Mouse (Mus musculus) CD4-positive helper T cell, adult 2 months (primary cell): ENCODE data around the gene Nlgn1.
"Not testable (repeated sequence)": the region's sequence is repeated elsewhere in the genome, so short reads cannot be mapped to it uniquely, and the experiment has no call there.

Source experiments
- DNase-seq: peaks from one replicate; pipeline ENCODE4 v3.0.0-alpha.2; 2012; ENCODE audit warnings: low read depth, missing footprints, low spot score

The Nlgn1 gene

DNA sequence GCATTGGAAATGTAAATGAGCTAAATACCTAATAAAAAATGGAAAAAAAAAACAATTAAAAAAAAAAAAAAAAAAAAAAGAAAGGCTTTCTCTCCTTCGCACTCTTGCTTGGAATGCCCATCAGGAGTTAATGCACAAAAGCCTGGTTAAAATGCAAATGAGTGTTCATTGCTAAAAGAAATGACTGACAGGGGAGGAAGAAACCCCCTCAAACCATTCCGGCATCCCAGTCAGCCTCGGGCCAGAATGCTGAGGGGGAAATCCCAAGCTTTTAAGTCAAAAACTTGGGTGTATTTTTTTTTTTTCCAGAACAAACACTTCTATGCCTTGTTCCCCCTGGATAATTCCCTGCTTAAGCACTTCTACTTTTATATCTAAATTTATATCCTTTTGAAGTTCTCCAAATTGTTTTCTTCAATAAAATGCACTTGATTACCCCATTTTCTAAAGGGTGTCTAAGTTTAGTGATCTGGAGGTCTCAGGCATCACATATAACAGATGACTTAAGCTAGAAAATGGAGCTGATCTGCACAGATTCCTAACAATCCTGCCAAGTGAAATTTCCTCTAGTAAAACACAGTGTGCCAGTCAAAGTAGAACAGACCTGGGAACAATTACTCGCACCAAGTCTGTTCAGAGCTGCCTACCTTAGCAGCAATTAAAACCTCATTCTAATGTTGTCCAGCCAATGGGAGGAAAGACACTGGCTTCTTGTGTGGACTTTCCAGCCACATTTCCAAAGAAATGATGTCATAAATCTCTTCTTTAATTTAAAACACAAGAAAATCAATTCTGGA lies 686.2 kb downstream of the Nlgn1 start:
- no peak for DNase-seq

- no peak for DNase-seq
These were observed 703.1 kb downstream of the Nlgn1 start for GRCm38 (mm10) chr3:25629198-25629597.

- DNase-seq, result no peak
These were observed 725.7 kb downstream of the Nlgn1 start for GRCm38 (mm10) chr3:25606597-25606996.

DNA sequence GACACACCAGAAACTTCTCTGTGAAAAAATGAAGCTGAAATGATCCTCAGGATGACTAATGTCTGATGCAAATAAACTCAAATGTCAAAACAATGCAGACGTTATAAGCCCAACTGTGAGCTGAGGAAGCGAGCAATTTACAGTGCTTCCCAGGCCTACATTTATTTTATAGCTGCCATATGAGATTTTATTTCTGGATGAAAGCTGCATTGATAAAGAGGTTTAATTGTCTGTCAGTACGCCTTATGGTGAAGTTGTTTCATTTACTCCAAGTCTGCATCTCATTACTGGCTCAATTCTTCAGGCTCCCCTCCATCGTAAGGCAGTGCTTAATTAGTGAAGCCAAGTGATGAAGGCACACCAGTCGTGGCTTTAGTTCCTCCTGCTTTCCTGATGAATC lies 734.7 kb downstream of the Nlgn1 start:
- no peak for DNase-seq

GRCm38 (mm10) chr3:25575526-25575925 lies 756.7 kb downstream of the Nlgn1 start:
- no peak for DNase-seq

GRCm38 (mm10) chr3:25574840-25575239 lies 757.4 kb downstream of the Nlgn1 start:
- no peak for DNase-seq

- not testable (repeated sequence) for DNase-seq
These were observed 773.7 kb downstream of the Nlgn1 start for GRCm38 (mm10) chr3:25558513-25558912.

- not testable (repeated sequence) for DNase-seq
These were observed 783.2 kb downstream of the Nlgn1 start for GRCm38 (mm10) chr3:25549097-25549496.

DNA sequence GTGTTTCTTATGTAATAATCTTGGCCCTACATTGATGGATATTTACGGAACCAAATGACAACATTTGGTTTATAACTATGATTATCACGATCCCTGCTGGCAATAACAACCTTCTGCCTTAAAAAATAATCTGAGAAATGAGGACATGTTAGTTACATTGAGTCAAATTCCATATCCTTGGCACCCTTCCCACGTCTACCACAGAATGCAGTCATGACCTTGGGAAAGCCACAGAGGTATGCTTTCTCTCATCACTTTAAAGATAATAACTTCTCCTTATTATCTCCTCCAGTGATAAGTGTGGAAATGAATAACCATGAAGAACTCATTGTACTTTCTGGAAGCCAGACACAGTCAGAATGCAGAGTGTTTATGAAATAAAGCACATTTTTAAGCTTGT lies 808.0 kb downstream of the Nlgn1 start:
- DNase-seq, result not testable (repeated sequence)

DNA sequence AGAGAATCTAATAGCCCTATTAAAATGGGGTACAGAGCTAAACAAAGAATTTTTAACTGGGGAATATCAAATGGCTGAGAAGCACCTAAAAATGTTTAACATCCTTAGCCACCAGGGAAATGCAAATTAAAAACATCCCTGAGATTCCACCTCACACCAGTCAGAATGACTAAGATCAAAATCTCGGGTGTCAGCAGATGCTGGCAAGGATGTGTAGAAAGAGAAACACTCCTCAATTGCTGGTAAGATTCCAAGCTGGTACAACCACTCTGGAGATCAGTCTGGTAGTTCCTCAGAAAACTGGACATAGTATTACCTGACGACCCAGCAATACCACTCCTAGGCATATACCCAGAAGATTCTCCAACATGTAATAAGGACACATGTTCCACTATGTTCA lies 869.2 kb downstream of the Nlgn1 start:
- DNase-seq, result no peak

GRCm38 (mm10) chr3:25456250-25456860 lies 875.9 kb downstream of the Nlgn1 start:
- DNase-seq, result no peak

DNA sequence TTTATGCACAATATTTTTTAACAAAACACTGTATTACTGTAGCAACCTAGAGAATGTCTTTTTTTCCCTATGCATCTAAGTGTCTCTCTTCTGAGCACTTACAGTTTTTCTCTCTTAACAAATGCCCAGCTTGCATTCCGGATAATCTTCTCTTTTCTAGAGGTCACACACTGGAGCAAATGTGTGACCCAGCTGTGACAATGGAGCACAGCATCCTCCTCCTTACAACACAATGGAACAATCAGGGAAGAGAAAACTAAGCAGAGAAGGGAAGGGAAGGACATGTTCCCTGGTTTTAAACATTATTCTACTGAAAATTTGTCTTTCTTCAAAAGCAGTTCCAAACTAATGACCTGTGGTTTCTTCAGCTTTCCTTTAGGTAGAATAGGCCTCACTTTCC lies 879.9 kb downstream of the Nlgn1 start:
- DNase-seq, result no peak

DNA sequence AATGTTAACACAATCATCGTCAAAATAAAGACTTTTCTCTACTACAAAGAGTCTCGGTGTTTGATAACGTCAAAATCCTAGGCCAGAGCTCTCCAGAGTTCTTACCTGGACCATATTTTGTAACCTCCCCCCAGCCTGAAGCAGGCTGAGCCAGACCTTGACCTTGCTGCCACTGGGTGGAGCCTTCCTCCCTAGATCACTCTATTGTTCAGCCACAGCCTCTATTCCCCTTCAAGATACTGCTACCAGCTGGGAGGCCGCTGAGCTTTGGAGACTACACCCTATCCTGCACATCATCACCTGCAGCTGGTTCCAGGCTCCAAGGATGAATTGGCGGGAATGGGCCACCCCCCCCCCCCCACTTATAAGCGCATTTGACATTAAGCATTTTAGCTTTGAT lies 881.8 kb downstream of the Nlgn1 start:
- no peak for DNase-seq

DNA sequence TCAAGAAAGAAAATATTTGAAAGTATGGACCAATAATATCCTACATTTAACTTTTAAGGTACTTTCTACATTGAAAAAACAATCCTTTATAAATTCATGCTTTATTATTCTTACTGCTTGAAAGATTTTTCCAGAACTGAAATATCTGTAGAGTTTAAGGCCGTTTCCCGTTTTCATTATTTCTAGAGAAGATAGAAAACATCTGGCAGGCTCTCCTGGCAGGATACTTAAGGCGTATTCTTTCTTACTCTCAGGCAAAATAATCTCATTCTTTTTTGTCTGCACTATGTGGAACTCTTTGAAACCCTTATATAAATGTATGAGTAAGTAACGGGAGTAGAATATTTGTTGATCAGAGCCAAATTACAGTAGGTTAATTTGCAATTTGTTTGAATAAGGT lies 882.9 kb downstream of the Nlgn1 start:
- DNase-seq, result no peak

DNA sequence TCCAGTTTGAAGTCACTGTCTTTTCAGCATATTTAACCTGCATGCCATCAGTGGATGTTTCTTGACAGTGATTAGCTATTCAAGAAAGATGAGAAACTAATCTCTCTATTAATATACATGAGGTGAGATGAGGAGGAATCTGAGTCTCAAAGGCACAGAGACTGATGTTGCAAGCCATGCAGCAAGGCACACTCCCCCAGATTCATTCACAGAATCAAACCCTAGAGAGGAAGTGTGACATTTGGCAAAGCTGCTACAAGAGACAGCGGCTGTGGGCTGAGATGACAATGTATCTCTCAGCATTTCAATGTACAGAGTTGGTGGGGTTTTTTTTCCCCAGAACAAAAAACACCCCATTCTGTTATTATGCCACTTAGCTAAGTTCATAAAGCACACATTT lies 885.1 kb downstream of the Nlgn1 start:
- DNase-seq, result no peak

DNA sequence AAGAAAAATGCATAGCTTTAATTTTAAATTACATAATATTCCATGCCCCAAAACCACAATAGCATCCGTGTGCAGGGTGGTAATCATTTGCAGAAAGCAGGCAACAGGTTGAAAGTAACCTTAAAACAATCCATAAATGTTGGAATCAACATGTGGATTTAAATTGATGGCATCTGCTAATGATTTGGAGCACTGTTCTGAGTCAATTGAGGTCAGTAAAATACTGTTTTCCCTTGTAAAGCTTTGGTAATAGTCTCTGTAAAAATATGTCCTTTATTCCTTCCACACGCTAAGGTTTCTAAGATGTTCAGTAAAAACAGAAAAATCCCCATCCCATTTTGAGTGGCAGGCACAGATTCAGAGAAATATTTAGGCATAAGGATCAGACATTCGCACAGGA lies 888.6 kb downstream of the Nlgn1 start:
- DNase-seq, result no peak

GRCm38 (mm10) chr3:25442617-25443016 lies 889.6 kb downstream of the Nlgn1 start:
- no peak for DNase-seq

DNA sequence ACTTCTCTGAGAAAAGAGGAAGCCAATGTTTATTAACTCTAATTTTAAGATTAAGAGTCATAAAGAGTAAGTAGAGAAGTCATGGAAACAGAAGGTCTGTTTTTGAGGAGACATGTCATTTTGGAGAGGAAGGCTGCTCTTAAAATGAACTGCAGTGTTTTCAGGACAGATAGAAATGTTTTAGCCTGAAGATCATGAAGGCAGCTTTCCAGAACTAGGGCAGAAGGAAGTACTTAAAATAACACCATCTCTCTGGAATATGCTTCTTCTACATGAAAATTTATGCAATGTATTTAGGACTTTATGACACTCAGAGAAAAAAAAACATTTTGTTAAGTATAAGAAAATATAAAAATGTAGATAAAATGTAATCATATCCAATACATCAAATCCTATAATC lies 905.3 kb downstream of the Nlgn1 start:
- DNase-seq, result no peak

- DNase-seq, result no peak
These were observed 920.3 kb downstream of the Nlgn1 start for GRCm38 (mm10) chr3:25412003-25412402.
